Mouse (Mus musculus) T-helper 2 cell (primary cell): ENCODE measurements around the gene Gm20547.
"Not testable (repeated sequence)": the region's sequence is repeated elsewhere in the genome, so short reads cannot be mapped to it uniquely, and the experiment has no call there.

ENCODE experiments used
- in situ Hi-C: fragments of 300-600 bp; cut with MboI, MseI; formaldehyde crosslinking; loops from one replicate; pipeline ENCODE4 v1.15.1; 2025; ENCODE audit warnings: high pct_unique_total_duplicates

Gm20547 gene

GRCm38 (mm10) chr17:34854761-34855160 is 27.1 kb downstream of the Gm20547 start:
- in situ Hi-C loops = loop anchor here (5.0 kb wide), 1 partner anchor 58 kb away; the partner anchor contains the start of gene Slc44a4

- in situ Hi-C loops = no loop called here
Measured at GRCm38 (mm10) chr17:34853511-34853910, 28.3 kb downstream of the Gm20547 start.

DNA sequence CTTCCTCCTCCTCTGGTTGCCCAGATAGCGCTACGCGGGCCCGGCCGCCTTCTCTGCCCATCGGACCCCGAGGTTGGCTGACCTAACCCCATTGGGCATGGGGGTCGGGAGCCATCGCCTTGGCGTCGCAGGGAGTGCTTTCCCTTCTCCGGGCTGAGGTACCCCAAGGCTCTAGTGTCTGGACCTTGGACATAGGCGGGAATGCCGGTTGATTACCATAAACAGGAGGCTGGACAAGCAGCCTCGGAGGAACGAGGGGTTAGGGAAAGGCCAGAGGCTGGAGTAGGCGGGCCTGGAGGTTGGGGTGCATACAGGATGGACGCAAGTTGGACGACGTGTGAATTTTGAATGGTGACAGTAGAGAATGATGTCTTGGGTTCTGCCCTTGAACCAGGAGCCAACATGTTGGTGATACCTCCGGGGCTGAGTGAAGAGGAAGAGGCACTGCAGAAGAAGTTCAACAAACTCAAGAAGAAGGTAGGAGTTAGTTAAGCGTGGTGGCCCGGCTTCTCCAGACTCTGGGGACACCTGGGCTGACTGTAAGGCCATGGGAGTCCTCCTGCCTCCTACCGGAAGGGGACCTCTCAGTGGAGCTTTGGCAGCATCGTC is 31.2 kb downstream of the Gm20547 start:
- in situ Hi-C loops = no loop called here

- in situ Hi-C loops = loop anchor here (25.0 kb wide), 1 partner anchor 813 kb away; the partner anchor contains the start of genes Col11a2, H2-Ke6, Rxrb and Slc39a7
Measured at GRCm38 (mm10) chr17:34849722-34850516, 31.9 kb downstream of the Gm20547 start, which contains the start of the genes Skiv2l and Nelfe. Gene Skiv2l (minus strand): TSS chr17:34850210. Gene Nelfe (plus strand): TSS chr17:34850391.

DNA sequence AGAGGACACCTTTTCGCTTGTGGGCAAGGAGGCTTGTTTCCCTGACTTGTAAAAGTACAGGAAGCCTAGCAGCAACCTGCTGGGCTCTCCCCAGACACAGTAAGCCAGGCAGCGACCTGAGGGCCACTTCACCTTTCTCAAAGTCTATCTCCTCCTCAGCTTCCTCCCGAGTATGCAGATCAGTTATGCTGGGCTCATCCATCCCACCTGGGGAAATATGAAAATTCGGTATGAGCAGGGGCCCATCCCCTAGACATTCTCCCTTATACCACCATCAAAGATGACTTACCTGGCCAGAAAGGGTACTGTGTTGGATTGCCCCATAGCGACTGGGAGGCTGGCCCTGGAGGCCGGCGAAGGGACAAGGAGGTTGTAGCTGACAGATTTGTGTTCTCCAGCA is 34.2 kb downstream of the Gm20547 start:
- in situ Hi-C loops = loop anchor here (25.0 kb wide), 1 partner anchor 810 kb away; the partner anchor contains the start of genes Col11a2, H2-Ke6, Rxrb and Slc39a7

GRCm38 (mm10) chr17:34847192-34847591 is 34.6 kb downstream of the Gm20547 start:
- in situ Hi-C loops = loop anchor here (25.0 kb wide), 1 partner anchor 810 kb away; the partner anchor contains the start of genes Col11a2, H2-Ke6, Rxrb and Slc39a7

DNA sequence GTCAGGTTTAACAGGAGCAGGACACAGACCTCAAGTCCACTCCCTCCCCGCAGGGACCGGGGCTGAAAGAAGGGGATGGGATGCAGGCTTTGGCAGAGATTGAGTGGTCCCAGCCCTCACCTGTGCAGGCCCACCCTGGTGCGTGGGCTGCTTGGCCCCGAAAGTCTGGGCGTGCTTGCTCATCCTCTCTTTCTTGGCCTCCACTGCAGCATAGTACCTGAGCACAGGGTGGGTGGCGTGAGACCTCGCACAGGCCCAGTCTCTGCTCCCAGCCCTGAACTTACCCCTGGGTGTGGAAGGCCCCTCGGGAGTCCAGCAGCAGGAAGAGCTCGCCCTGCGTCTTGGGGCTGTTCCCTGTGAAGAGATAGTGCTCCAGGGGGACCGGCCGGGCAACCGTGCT is 37.0 kb downstream of the Gm20547 start:
- in situ Hi-C loops = loop anchor here (25.0 kb wide), 1 partner anchor 808 kb away; the partner anchor contains the start of genes Col11a2, H2-Ke6, Rxrb and Slc39a7

- in situ Hi-C loops = loop anchor here (25.0 kb wide), 1 partner anchor 804 kb away; the partner anchor contains the start of genes Col11a2, H2-Ke6, Rxrb and Slc39a7
Measured at GRCm38 (mm10) chr17:34840736-34841307, 41.0 kb downstream of the Gm20547 start.

DNA sequence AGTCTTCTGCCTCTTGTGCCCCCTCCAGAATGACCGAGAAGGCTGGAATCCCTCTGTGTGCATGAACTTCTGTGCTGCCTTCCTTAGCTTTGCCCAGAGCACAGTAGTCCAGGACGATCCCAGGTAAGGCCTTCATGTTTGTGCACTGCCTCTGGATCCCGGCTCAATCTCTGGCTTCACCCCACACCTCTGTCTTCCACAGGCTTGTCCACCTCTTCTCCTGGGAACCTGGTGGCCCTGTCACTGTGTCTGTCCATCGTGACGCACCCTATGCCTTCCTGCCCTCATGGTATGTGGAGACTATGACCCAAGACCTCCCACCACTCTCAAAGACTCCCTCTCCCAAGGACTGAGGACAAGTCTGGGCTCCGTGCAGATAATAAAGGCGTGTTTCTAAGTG is 43.1 kb downstream of the Gm20547 start:
- in situ Hi-C loops = loop anchor here (25.0 kb wide), 1 partner anchor 801 kb away; the partner anchor contains the start of genes Col11a2, H2-Ke6, Rxrb and Slc39a7

GRCm38 (mm10) chr17:34837464-34838324 is 44.1 kb downstream of the Gm20547 start:
- in situ Hi-C loops = loop anchor here (25.0 kb wide), 1 partner anchor 800 kb away; the partner anchor contains the start of genes Col11a2, H2-Ke6, Rxrb and Slc39a7

- in situ Hi-C loops = loop anchor here (25.0 kb wide), 1 partner anchor 800 kb away; the partner anchor contains the start of genes Col11a2, H2-Ke6, Rxrb and Slc39a7
Measured at GRCm38 (mm10) chr17:34836856-34837221, 45.0 kb downstream of the Gm20547 start, which contains the start of the genes Stk19 and Dxo. Gene Stk19 (minus strand): TSS chr17:34836945. Gene Dxo (plus strand): TSS chr17:34837019.

DNA sequence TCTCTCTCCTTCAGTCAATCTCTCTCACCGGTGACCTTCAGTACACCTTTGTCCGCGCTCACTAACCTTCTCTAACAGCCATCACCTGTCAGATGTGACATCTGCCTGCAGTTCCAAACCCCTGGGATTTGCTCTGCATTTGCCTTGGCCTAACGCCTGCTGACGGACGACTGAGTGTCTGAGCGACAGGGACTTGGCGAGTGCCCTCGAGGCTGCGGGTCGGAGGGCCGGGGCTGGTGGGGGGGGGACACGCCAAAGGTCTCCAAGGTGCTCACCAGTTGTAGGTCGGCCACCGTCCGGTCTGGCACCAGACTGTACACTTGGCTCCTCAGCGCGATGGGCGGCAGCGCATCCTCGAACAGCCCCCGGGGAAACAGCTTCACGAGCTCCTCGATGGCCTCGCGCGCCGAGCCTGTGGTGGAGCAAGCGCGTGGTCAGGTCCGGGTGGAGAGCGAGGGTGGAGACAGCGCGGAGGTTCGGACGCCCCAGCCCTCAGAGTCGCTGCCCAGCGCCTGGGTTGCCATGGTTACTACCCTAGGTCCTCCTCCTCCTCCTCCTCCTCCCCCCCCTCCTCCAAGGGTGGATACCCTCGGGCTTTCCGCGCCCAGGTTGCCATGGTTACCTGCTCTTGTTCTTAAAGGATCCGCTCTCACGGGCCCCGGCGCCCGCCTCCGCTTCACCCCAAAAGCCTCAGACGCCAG is 45.5 kb downstream of the Gm20547 start:
- in situ Hi-C loops = loop anchor here (25.0 kb wide), 1 partner anchor 799 kb away; the partner anchor contains the start of genes Col11a2, H2-Ke6, Rxrb and Slc39a7

DNA sequence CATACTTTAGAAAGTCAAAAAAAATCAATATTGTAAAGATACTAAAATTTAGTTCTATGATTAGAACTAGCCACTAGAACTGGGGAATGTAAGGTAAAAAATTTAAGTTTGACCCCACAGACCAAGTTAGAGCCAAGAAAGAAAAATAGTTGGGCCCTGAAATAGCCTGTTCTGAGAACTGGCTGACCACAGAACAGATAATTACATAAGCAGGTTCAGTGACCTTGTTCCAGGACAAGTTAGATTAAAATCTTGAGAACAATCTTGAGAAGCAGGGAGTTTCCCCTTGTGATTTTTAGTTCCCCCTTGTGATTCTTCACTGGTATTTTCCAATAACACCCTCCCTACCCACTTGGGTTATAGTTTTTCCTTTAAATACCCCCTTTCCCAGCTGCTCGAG is 51.1 kb downstream of the Gm20547 start:
- in situ Hi-C loops = loop anchor here (25.0 kb wide), 1 partner anchor 793 kb away; the partner anchor contains the start of genes Col11a2, H2-Ke6, Rxrb and Slc39a7

- in situ Hi-C loops = no loop called here
Measured at GRCm38 (mm10) chr17:34814818-34815370, 66.9 kb downstream of the Gm20547 start.

DNA sequence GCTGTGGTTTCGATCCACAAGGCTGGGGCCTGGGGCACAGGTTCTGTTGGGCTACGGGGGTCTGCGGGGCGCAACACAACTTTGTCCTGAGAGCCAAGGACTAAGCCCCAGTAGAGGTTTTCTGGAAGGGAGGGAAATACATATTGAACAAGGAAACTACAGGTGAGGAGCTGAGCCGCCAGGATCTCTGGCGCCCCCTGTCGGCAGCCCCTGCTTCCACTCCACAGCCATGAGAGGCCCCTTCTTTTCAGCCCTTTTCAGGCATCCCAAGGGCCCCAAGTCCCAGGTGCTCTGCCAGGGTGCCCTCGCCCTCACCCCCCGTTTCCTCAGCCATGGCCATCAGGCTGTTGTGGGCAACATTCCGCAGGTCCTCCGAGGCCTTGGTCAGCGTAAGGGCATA is 68.1 kb downstream of the Gm20547 start:
- in situ Hi-C loops = not testable (repeated sequence)

DNA sequence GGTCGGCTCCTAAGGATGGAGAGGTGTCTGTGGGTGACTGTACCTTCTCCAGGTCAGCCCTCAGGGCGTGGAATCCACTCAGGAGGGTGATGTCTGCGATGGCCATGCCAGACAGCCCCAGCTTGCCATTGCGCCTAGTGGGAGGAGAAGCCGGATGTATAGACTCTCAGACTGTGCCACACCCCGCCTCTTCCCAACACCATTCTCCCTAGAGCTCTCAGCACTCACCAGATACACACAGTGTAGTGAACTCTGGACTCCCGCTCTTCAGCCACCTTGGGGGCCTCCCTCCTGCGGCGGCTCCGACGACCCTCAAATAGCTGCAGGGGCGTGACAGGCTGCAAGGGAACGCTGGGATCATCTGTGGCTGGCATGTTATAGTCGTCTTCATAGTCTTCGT is 70.6 kb downstream of the Gm20547 start:
- in situ Hi-C loops = no loop called here

DNA sequence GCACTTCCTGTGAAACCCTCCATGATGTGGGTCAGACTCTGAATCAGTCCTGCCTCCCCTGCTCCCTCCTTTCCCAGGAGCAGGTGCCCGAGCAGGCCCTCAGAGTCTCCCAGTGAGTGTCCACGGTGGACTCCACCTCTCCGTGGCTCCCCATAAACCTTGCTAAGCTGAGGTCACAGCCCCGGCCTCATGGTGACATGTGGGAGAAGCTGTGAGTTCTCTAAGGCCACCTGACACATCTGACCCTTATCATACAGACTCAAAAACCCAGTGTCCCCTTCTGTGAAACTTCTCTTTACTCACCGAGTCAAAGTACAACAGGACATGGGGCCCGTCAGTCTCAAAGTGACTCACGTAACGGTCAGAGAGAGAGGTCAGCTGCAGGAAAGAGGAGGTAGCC is 71.0 kb downstream of the Gm20547 start:
- in situ Hi-C loops = not testable (repeated sequence)

- in situ Hi-C loops = not testable (repeated sequence)
Measured at GRCm38 (mm10) chr17:34810411-34810810, 71.4 kb downstream of the Gm20547 start.

DNA sequence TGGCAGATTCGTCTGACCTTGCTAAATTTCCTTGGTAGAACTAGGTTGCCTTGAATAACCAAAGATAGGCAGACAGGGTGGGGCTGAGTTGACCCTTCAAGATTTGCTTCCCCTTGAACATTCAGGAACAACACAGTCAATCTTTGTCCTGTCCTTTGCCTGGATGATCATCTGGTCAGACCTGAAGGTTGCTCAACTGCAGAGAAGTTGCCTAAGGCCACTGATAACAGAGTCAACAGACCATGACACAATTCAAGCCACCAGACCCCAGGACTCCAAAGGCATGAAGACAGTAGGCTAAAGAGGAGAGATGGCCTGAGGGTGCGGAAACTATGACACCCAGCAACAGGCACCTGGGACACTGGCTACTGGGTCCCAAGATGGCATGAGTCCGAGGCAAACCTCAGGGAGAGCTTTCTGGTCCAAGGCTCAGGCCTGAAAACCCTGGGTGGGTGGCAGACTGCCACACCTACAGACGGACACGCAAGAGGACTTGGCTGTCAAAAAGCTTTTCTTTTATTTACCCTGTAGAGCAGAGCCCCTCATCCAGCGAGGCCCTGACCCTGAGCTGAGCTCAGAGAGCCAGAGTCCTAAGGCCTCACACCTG is 73.1 kb downstream of the Gm20547 start:
- in situ Hi-C loops = no loop called here
